Mouse (Mus musculus) gastrocnemius, adult 18-20 months (tissue): ENCODE data around the gene Cxcr4. TPM values are rescaled to one million over a fixed set of nuclear protein-coding genes. Genes with fewer than 3 reads are reported as not detected.

Experiments used
- DNase-seq: peaks from one replicate; pipeline ENCODE4 v3.0.0; 2021; ENCODE audit warnings: low spot score
- total RNA-seq, 2 experiments: library from RNA; stranded (reverse); gene quantifications; 2 replicates each; pipeline ENCODE4 v1.2.3; 2021

Cxcr4 gene
- total RNA-seq, 2 experiments from 2014 or later: 2.4 to 2.8 TPM

DNA sequence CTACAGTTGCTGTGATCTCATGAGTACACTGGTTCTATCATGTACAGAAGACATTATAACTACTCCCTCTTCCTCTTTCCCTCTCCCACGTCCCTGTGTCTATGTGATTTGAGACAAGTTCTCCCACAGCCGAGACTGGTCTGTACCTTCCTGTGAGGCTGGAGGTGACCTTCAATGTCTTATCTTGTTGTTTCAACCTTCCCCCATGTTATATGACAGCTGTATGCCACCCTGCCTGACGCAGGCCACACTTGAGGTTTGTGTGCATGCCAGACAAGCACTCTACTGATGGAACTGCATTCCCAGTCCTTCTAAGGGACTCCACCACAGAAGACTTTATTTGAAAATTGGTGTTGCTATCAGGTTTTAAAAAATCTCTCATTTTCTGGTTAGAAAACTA is 21.1 kb downstream of the Cxcr4 start:
- DNase-seq: no peak

DNA sequence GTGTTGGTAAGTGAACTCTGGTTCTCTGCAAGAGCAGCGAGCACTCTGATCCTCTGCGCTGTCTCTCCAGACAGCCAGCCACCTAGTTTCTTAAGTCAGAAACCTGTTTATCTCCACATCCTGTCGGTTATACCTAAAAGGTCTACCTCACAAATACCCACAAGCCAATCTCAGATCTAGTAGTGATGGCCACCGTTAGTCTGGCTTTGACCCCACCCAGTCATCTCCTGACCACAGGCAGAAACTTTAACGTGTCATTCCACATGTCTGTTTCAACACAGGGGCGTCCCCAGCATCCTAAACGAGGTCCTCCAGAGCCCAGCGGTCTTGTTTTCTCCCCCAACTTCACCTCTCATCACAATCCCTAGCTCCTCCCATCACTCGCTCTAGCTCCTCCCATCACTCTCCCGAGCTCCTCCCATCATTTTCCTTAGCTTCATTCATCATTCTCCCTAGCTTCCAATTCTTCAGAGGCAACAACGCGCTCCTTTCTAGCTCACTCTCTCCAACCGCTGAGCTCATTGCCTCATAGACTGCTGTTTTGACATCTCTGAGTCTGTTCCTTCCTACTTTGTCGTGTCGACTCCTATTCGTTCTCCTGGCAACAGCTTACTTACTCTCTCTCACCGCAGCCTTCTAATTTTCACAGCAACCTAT is 22.0 kb downstream of the Cxcr4 start:
- DNase-seq: no peak

DNA sequence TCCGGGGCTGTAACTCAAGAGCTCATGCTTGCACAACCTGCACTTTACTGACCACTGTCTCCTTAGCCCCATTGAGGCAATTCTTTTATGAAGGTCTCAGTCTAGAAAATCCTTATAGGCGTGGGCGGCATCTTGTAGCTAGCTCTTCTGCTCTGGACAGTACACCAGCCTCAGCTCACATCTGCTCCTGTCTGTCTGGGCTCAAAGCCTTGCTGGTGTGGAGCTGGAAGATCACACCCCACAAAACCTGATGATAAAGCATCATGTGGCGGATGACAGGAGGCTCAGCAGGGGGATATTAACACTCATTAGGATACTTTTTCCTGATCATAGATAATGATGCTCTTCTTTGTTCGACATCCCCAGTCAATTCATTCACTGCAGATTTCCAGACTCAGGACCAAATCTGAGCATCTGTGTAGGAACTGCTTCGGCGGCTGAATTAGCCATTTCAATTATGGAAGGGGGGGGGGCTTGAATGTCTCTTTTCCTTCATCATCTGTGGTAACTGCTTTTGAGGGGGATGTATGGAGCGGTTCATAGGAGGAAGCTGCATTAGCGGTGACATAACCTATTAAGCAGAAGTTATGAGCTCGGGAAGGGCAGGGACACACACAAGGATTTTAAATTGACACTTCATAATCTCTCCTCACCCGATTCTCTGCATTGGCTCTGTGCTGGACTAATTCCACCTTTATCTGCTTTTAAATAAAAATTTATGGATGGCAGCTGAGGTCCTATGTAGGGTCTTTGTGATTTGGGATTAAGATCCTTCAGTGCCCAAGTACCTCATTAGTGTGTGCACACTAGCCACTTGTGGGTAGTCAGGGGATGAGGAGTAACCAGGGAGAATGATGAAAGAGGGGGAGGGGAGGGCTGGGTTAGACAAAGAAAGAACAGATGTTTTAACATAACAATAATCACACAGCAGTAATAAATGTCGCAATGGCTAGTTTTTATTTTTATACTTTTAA is 24.6 kb downstream of the Cxcr4 start:
- DNase-seq: no peak

DNA sequence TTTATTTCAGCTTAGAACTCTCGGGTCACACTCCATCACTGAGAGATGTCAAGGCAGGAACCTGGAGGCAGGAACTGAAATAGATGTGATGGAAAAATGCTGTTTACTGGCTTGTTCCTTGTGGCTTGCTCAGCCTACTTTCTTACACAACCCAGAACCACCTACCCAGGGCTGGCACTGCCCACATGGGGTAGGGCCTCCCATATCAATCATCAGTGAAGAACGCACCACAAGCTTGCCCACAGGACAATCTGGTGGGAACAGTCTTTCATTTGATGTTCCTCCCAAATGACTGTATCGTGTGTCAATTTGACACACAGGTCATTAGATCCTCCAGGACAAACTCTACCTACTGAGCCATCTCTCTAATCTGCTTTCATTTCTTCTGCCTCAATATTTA is 28.2 kb downstream of the Cxcr4 start:
- DNase-seq: no peak

DNA sequence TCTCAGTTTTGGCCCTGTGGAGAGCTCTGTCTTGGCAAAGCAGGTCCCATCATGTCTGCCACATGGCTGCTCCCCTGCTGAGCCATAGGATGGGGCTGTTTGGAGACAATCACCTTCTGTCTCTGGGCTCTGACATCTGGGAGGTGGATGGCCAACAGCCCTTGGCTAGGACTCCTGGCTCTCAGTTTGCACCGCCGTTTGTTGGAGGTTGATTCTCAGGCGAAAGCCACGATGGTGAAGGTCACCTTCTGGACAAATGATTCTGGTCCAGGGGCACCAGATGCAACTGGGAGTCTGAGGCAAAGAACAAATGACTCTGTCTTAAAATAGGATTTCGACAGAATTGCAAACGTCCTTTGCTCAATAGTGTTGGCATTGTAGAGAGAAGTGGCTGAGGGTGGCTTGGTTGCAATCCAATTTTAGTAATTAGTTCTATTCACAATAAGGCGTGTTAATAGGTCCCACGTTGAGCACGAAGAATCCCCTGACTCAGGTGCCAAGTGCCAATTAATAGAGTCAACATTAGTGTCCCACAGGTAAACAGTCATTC is 30.7 kb downstream of the Cxcr4 start:
- DNase-seq: no peak

DNA sequence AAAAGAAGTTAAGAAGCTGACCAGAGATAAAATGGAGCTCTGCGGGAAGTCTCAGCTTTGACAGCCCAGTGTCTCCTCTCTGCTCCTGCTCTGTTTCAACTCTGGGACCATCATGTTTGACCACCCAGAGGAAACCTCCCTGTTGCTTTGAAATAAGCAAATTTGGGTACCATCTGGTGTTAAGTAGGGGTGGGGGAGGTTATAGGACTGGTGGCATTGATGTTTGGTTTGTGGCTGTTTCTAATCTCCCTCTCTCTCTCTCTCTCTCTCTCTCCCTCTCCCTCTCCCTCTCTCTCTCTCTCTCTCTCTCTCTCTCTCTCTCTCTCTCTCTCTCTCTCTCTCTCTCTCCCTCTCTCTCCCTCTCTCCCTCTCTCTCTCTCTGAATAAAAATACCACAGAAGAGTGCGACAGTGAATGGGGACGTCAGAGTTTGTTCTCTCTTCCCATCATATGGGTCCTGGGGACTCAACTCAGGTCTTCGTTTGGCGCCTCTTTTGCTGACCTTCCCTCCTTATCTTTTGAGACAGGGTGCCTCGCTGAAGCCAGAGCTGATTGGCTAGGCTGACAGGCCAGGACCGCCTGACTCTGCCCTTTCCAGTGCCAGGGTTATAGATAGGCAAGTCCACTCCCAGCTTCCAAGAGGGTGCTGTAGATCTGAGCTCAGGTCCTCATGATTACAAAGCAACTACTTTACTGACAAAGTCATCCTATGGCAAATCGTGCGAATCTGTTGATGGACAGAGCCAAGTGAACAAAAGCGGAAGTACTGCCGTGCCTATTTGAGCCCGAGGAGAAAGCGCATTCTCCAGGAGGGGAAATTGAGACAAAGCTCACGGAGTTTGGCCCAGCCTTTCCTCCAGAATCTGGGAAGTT is 31.4 kb downstream of the Cxcr4 start:
- DNase-seq: no peak

DNA sequence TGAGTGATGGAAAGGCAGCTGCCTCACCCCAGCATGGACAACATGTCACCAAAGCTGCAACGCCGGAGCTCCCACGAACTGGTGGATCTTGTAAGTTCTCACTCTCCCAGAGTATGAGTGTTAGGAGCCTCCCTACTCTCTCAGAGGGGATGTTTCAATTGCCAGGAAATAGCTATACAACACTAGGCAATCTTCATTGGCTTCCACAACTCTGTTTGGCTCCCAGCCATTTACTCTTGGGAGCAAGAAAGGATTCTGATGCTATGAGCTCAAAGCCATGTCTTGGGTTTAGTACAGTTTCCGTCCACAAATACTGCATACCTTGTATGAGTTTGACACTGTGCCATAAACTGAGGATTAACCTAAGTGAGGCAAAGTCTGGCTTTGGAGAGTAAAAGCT is 34.1 kb downstream of the Cxcr4 start:
- no peak for DNase-seq

DNA sequence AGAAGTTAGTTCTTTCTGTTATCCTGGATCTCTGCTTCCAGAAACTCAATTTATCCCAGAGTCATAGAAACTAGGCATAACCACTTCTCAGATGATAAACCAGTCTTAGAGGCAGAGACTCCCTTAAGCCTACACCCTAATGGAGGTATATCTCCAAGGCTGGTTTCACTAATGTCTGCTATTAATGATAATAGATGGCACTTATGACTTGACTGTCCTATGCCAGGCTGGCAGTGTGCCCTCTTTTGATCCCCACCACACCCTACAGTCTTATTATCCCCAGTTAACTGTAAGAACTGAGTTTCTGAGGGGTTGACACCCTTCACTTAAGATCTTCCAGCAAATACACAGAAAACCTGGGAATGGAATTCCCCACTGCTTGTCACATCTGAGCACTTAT is 39.5 kb downstream of the Cxcr4 start:
- no peak for DNase-seq

DNA sequence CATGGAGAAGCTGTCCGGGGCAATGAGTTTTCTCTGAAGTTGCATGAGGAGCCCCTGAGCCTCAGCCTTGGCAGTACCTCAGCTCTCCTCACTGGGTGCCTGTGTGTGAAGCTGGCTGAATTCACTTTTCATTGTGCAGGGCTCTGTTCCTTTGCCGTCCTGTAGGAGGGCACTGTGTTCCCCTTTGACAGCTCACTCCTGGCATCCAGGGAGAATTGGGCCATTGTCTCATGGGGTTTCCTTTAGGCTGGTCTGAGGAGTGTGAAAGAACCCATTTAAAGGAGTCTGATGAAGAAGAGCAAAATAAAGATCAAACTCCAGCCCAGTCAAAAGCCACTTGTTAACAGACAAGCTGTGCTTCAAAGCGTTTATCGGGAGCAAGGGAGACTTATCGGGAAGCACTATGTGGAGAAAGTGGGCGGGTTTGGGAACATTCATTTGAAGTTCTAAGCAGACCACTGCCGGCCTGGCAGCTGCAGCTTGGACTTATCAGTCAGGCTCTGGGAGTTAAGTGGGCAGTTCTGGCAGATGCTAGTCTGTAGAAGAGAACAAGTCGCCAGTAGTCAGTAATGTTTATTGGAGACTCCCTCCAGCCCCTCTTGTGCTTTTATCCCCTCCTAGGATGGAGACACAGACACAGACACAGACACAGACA is 40.2 kb downstream of the Cxcr4 start:
- no peak for DNase-seq

DNA sequence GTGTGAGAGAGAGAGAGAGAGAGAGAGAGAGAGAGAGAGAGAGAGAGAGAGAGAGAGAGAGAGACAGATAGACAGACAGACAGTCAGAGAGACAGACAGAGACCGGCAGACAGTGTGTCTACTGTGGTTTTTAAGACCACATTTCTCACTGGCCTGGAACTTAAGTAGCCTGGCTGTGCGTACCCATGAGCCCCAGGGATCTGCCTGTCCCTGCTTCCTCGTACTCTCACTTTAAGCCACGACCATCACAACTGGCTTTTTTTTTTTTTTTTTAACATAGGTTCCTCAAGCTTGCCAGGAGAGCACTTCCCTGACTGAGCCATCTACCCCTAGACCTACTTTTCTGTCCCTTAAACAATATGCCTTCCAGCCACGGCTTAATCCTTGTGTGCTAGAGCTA is 42.7 kb downstream of the Cxcr4 start:
- no peak for DNase-seq

DNA sequence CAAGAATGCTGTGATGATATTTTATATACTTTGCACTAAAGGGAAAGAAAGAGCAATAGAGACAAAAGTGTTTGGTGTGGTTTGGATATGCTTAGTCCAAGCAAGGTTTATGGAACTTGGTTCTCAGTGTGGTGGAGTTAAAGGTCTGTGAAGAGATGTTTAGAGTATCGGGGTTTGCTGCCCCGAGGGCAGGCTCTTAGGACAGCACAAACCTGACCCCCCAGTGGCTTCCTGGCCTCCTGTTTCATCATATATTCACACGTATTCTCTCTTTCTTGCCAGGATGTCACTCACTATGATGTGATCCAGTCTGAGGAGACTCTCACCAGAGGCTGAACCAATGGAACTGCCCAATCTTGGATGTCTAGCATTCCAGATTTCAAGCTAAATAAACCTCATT is 43.1 kb downstream of the Cxcr4 start:
- no peak for DNase-seq

DNA sequence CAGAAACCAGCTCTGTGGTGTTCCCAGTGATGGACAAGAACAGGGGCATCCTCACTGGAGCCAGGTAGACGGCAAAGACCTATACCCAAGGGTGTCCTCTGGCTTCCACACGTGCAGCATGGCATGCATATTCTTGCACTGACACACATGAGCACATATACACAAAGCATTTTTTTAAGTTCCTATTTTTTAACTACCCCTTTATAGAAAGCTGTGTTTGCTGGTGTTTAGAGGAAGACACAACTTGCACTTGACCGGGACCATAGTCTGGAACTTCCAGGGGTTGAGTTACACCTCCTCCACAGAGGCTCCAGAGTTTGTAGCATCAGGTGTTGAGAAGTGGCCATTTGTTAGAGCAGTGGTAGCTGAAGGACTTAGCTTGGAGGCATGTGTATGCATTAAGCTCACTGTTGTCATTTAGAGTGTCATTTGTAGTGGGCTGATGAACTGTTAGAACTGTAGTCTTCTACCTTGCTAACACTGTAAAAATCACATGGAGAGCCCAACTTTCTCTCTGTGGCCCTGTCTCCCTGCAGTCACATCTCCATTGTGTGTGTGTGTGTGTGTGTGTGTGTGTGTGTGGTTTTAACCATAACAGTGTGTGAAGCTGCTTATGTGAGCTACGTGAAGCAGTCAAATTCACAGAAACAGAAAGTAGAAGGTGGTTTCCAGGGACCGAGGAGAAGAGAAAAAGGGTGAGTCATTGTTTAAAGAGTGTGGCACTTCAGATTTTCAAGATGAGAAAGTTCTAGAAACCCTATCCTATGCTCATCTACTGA is 43.7 kb downstream of the Cxcr4 start:
- no peak for DNase-seq

DNA sequence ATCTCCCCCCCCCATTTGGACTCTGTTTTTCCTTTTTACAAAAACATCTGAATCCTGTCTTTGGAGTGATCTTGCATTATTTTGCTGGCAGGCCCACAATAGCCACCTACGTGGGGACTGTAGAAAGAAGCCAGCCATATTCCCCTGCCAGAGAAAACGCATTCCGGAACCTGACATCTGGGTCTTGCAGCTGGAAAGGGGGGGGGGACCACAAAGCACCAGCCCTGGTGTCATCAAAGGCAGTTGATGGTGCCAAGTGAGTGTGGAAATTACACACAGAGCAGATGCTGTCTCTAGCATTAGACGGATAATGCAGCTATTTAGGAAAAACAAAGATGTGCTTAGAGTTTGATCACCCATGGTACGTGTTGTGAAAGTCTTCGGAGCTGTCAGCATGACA is 46.4 kb downstream of the Cxcr4 start:
- no peak for DNase-seq

DNA sequence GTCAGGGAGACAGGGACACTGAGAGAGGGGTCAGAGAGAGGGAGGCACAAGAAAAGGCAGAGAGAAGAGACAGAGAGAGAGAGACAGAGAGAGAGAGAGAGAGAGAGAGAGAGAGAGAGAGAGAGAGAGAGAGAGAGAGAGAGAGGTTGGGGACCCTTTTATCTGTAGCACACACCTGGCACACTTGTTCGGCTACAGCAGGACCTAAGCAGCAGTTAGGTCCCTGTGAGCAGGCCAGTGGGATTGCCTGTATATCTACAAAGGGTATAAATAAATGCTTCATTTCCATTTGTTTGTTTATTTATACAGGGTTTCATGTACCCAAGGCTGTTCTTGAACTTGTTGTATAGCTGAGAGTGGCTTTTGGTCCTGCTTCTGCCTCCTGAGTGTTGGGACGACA is 49.0 kb downstream of the Cxcr4 start:
- DNase-seq: no peak

DNA sequence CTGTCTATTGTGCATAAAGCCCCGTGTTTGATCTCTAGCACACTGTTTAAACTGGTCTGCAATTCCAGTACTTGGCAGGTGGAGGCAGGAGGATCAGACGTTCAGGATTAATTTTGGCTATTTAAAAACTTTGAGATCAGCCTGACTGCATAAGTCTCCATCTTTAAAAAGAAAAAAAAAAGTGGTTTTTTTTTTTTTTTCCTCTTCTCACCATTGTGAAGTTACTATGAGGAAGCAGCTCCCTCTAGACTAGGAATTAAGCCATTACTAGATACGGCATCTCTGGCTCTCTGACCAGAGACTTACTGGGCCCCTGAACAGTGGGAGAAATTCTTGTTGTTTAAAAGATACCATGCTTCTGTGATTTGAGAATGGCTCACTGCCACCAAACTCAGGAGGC is 49.5 kb downstream of the Cxcr4 start:
- DNase-seq: no peak

DNA sequence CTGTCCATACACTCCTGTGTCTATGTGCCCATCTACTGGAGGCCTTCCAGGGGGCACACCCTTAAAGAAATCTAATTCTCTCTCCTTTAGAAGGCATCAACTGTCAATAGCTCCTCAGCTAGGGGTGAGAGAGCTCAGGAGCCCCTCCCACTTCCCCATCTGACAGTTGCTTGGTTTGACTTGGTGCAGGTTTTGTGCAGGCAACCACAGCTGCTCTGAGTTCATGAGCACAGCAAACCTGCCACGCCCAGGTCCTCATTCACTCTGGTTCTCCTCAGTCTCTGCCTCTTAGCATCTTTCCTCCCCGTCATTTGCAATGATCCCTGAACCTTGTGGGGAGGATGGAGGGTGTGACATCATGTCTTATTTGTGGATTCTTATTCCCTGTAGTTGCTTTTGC is 51.9 kb downstream of the Cxcr4 start:
- DNase-seq: no peak

DNA sequence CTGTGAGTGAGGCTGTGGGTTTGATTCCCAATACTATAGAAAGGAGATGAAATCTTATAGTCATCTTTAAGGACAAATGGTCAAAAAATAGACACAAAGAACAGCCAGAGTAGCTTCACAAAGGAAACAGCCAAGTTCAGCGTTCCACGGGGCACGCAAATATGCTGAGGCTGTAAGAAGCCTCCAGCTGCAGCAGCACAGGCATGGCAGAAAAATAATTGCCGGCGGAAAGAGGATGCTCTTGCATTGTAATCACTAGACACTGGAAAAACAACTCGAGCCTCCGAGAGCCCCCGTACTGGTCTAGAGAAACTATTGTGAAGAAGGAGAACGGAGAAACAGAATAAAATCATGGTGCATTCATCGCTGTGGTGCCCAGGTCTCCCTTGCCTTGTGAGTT is 52.5 kb downstream of the Cxcr4 start:
- DNase-seq: no peak
